Mouse (Mus musculus): Measurements from ENCODE around the gene Ccdc81. TPM values are rescaled to one million over a fixed set of nuclear protein-coding genes. Genes with fewer than 3 reads are reported as not detected.

Gene Ccdc81
- total and polyA plus RNA-seq, 3 experiments, result not detected

GRCm38 (mm10) chr7:89850510-89850909, 52.9 kb downstream of the Ccdc81 start:
- H3K9ac ChIP-seq (ENCODE audit: control insufficient read depth, low read depth, low read length, poor library complexity, severe bottlenecking), result no peak overlapping the region
- no peaks in the 10 kb centered on the region for H3K36me3 ChIP-seq (ENCODE audit: control insufficient read depth in 1 of 2, insufficient read depth in 2 of 2, low read length in 2 of 2)
- no peak overlapping the region for H3K4me3 ChIP-seq (ENCODE audit: control insufficient read depth in 1 of 2, insufficient read depth in 1 of 2, low read depth in 2 of 2, low read length in 2 of 2)
- H3K27ac ChIP-seq (ENCODE audit: control insufficient read depth, low read depth, low read length), result no peak overlapping the region
- no peaks in the 10 kb centered on the region for H3K79me2 ChIP-seq (ENCODE audit: control insufficient read depth, insufficient read depth, low read length, poor library complexity)
- TF ChIP-seq SMC3 (IDR thresholded peaks at IDR 0.05; ENCODE audit: low read depth, low read length) (no peak), BHLHE40 (IDR thresholded peaks at IDR 0.05; ENCODE audit: borderline replicate concordance, low read depth, low read length) (no peak)
- DNase-seq (ENCODE audit: low read depth, low spot score), result no peak
- peaks cover 2 to 3% of the 10 kb centered on the region in 2 experiments for H3K27me3 ChIP-seq (ENCODE audit: control insufficient read depth in 1 of 2, insufficient read depth in 2 of 2, low read length in 2 of 2)
- H3K9me3 ChIP-seq (replicated peaks; ENCODE audit: insufficient read depth, low read length), result no peaks in the 10 kb centered on the region
- H3K4me1 ChIP-seq (ENCODE audit: control insufficient read depth in 1 of 2, insufficient read depth in 2 of 2, low read length in 2 of 2), result no peaks in the 10 kb centered on the region

- H3K4me1 ChIP-seq (ENCODE audit: control insufficient read depth in 1 of 2, insufficient read depth in 2 of 2, low read length in 2 of 2), result no peaks in the 10 kb centered on the region
- no peaks in the 10 kb centered on the region for H3K79me2 ChIP-seq (ENCODE audit: control insufficient read depth, insufficient read depth, low read length, poor library complexity)
- no peak overlapping the region for H3K4me3 ChIP-seq (ENCODE audit: control insufficient read depth in 1 of 2, insufficient read depth in 1 of 2, low read depth in 2 of 2, low read length in 2 of 2)
- H3K9me3 ChIP-seq (replicated peaks; ENCODE audit: insufficient read depth, low read length), result no peaks in the 10 kb centered on the region
- DNase-seq (ENCODE audit: low read depth, low spot score), result no peak
- TF ChIP-seq ZNF384 (IDR thresholded peaks at IDR 0.05; ENCODE audit: low read depth, low read length), result no peak
- no peak for TF ChIP-seq TAL1 (IDR thresholded peaks at IDR 0.05; ENCODE audit: low read length)
- TF ChIP-seq TCF12 (IDR thresholded peaks at IDR 0.05; ENCODE audit: low read depth, low read length), result no peak
- no peak for TF ChIP-seq GATA1 (IDR thresholded peaks at IDR 0.05; ENCODE audit: low read depth, low read length)
- no peak for TF ChIP-seq MYC (IDR thresholded peaks at IDR 0.05; ENCODE audit: low read depth, low read length)
- no peak for TF ChIP-seq TBP (IDR thresholded peaks at IDR 0.05; ENCODE audit: low read depth, low read length)
- TF ChIP-seq CHD1 (IDR thresholded peaks at IDR 0.05; ENCODE audit: low read depth, low read length), result no peak
- TF ChIP-seq NELFE (IDR thresholded peaks at IDR 0.05; ENCODE audit: low read depth, low read length), result no peak
- TF ChIP-seq POLR2AphosphoS2 (IDR thresholded peaks at IDR 0.05; ENCODE audit: low read length), result no peak
- TF ChIP-seq BHLHE40 (IDR thresholded peaks at IDR 0.05; ENCODE audit: borderline replicate concordance, low read depth, low read length), result no peak
- TF ChIP-seq E2F4 (IDR thresholded peaks at IDR 0.05; ENCODE audit: borderline replicate concordance, low read depth, low read length), result no peak
- no peak for TF ChIP-seq KAT2A (conservative IDR thresholded peaks at IDR 0.05; ENCODE audit: low read depth, low read length)
- H3K27ac ChIP-seq (ENCODE audit: control insufficient read depth, low read depth, low read length), result no peak overlapping the region
- no peaks in the 10 kb centered on the region for H3K36me3 ChIP-seq (ENCODE audit: control insufficient read depth in 1 of 2, insufficient read depth in 2 of 2, low read length in 2 of 2)
- no peak overlapping the region for H3K9ac ChIP-seq (ENCODE audit: control insufficient read depth, low read depth, low read length, poor library complexity, severe bottlenecking)
- H3K27me3 ChIP-seq (ENCODE audit: control insufficient read depth in 1 of 2, insufficient read depth in 2 of 2, low read length in 2 of 2), result no peaks in the 10 kb centered on the region; a peak in 1 of 4 replicates
Observed at GRCm38 (mm10) chr7:89845669-89846068, 57.8 kb downstream of the Ccdc81 start.

- Histone ChIP-seq H3K9ac (ENCODE audit: control insufficient read depth, low read depth, low read length, poor library complexity, severe bottlenecking) (no peak overlapping the region), H3K79me2 (ENCODE audit: control insufficient read depth, insufficient read depth, low read length, poor library complexity) (no peaks in the 10 kb centered on the region), H3K4me3 (ENCODE audit: control insufficient read depth in 1 of 2, insufficient read depth in 1 of 2, low read depth in 2 of 2, low read length in 2 of 2) (no peak overlapping the region), H3K36me3 (ENCODE audit: control insufficient read depth in 1 of 2, insufficient read depth in 2 of 2, low read length in 2 of 2) (no peaks in the 10 kb centered on the region), H3K9me3 (replicated peaks; ENCODE audit: insufficient read depth, low read length) (no peaks in the 10 kb centered on the region), H3K27me3 (ENCODE audit: control insufficient read depth in 1 of 2, insufficient read depth in 2 of 2, low read length in 2 of 2) (no peaks in the 10 kb centered on the region), H3K27ac (ENCODE audit: control insufficient read depth, low read depth, low read length) (no peak overlapping the region), H3K4me1 (ENCODE audit: control insufficient read depth in 1 of 2, insufficient read depth in 2 of 2, low read length in 2 of 2) (no peaks in the 10 kb centered on the region)
- TF ChIP-seq SMC3 (IDR thresholded peaks at IDR 0.05; ENCODE audit: low read depth, low read length) (peak; percentile 50), ZC3H11A (IDR thresholded peaks at IDR 0.05; ENCODE audit: low read depth, low read length) (peak; percentile 24), SIN3A (IDR thresholded peaks at IDR 0.05; ENCODE audit: low read length) (no peak), RAD21 (IDR thresholded peaks at IDR 0.05; ENCODE audit: low read depth, low read length) (peak; percentile 23), EP300 (IDR thresholded peaks at IDR 0.05; ENCODE audit: low read depth in 1 of 2, low read length in 2 of 2) (no peak), CTCF (IDR thresholded peaks at IDR 0.05 in 2 of 3, conservative IDR thresholded peaks at IDR 0.05 in 1 of 3; ENCODE audit: control insufficient read depth in 1 of 3, insufficient read depth in 1 of 3, low read depth in 2 of 3, low read length in 3 of 3, poor library complexity in 1 of 3, severe bottlenecking in 1 of 3) (peak; percentile 48 to 72 (median 61))
- peak; percentile 34 for DNase-seq (ENCODE audit: low read depth, low spot score)
Observed at GRCm38 (mm10) chr7:89843533-89843932, 59.9 kb downstream of the Ccdc81 start.
